Mouse (Mus musculus) neural tube, embryonic 11.5 days (tissue): ENCODE data around the gene Cd300lg. TPM values are rescaled to one million over a fixed set of nuclear protein-coding genes. Genes with fewer than 3 reads are reported as not detected.
A peak's percentile ranks its signal among the peaks of the same experiment; 100 is the strongest.

Experiments
- ATAC-seq: fragments of 200-750 bp; cut with Nextera tagmentation; 2 replicates; pipeline ENCODE4 v1.8.0; 2017; ENCODE audit warnings: moderate number of reproducible peaks, mild to moderate bottlenecking, moderate TSS enrichment, moderate library complexity; ENCODE audit not compliant: insufficient read depth, low FRiP score, low TSS enrichment
- DNase-seq: peaks from one replicate; pipeline ENCODE4 v3.0.0-alpha.2; 2015; ENCODE audit warnings: low spot score
- H3K27ac ChIP-seq: fragments of 300-500 bp; sonication (generic); 2 replicates; pipeline ENCODE4 v1.5.1; 2014; ENCODE audit warnings: low read depth, mild to moderate bottlenecking, low read length
- H3K27me3 ChIP-seq: fragments of 300-500 bp; sonication (generic); 2 replicates; pipeline ENCODE4 v1.6.1; 2014; ENCODE audit warnings: mild to moderate bottlenecking, low read length, mixed read lengths; ENCODE audit not compliant: control insufficient read depth, insufficient read depth
- H3K36me3 ChIP-seq: fragments of 300-500 bp; sonication (generic); 2 replicates; pipeline ENCODE4 v1.6.1; 2014; ENCODE audit warnings: mild to moderate bottlenecking, low read length, moderate library complexity, mixed read lengths; ENCODE audit not compliant: control insufficient read depth, insufficient read depth
- H3K4me1 ChIP-seq: fragments of 300-500 bp; sonication (generic); 2 replicates; pipeline ENCODE4 v1.6.1; 2014; ENCODE audit warnings: low read length, mixed read lengths; ENCODE audit not compliant: control insufficient read depth, insufficient read depth
- H3K4me2 ChIP-seq: fragments of 300-500 bp; sonication (generic); 2 replicates; pipeline ENCODE4 v1.6.1; 2014; ENCODE audit warnings: low read depth, mild to moderate bottlenecking, moderate library complexity
- H3K4me3 ChIP-seq: fragments of 300-500 bp; sonication (generic); 2 replicates; pipeline ENCODE4 v1.5.1; 2014; ENCODE audit warnings: low read depth, low read length
- H3K9ac ChIP-seq: fragments of 300-500 bp; sonication (generic); 2 replicates; pipeline ENCODE4 v1.6.1; 2014; ENCODE audit warnings: mild to moderate bottlenecking, low read length
- H3K9me3 ChIP-seq: fragments of 300-500 bp; sonication (generic); 2 replicates; pipeline ENCODE4 v1.6.1; 2016; ENCODE audit warnings: low read length; ENCODE audit not compliant: control insufficient read depth
- WGBS: fragments of 180-500 bp; shearing (Covaris S2); extraction: QIAGEN DNeasy Blood & Tissue Kit; methylation state at CpG from one replicate; pipeline ENCODE4 v1.1.7; 2014; 5-methylcytosine and 5-hydroxymethylcytosine counted together
- polyA plus RNA-seq: library from polyadenylated mRNA; unstranded; fragments of >200 nt; fragmentation: Nextera tagmentation; extraction: Ambion mirVana; gene quantifications from 2 replicates; pipeline ENCODE4 v1.2.1, GENCODE M21; 2014

Gene Cd300lg
- polyA plus RNA-seq, 1 experiment from 2014 or later = 0.12 TPM

DNA sequence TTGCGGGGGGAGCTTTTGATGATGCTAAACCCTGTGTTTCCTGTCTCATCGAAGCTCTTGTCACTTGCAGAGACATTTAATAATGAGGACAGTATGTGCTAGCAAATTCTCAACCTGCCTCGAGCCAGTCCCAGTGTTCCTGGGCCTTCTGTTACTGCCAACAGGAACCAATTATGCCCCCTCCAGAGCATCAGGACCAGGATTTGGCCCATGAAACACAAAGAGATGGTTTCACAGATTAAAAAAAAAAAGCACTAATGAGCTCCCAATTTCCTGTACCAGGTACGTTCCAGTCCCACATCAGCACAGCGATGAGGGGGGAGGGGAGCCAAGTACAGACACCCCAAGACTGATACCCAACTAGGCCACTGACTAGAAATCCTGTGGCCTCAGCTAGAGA lies 20.1 kb upstream of the Cd300lg start:
- WGBS = 89% methylated on average over 5 of the region's 5 CpGs
- peaks cover 20% of the 10 kb centered on the region for H3K4me1 ChIP-seq
- ATAC-seq = no peak
- H3K4me3 ChIP-seq = no peak overlapping the region
- no peaks in the 10 kb centered on the region for H3K27me3 ChIP-seq
- no peak overlapping the region for H3K27ac ChIP-seq
- H3K9me3 ChIP-seq = no peaks in the 10 kb centered on the region
- no peak overlapping the region for H3K9ac ChIP-seq
- H3K36me3 ChIP-seq = 0 out of 2 replicates have a peak, but pooled peaks cover 3% of the 10 kb centered on the region
- no peak for DNase-seq
- H3K4me2 ChIP-seq = no peak overlapping the region

DNA sequence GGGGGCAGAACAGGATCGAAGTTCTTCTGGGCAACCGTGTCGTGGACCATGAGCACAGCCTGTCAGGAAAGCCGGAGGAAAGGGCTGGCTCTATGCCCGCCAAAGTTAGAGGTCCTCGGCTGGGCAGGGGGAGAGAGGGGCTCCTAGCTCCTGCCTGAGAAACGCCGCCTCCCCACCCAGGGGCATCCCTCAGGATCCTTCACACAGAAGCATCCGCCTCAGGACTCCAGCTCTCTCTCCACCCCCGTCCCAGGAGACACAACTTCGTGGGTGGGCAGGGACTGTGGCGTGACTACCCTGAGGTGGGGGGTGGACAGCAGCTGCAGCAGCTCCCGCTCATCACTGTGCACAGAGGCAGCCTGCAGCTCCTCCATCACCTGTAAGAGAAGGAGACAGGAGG lies 17.9 kb upstream of the Cd300lg start:
- Histone ChIP-seq H3K9ac (no peak overlapping the region; the same call in 1 of the 2 replicates), H3K36me3 (no peaks in the 10 kb centered on the region), H3K27ac (no peak overlapping the region), H3K9me3 (no peaks in the 10 kb centered on the region), H3K4me2 (no peak overlapping the region), H3K4me1 (peaks cover 29% of the 10 kb centered on the region), H3K27me3 (no peaks in the 10 kb centered on the region), H3K4me3 (no peak overlapping the region)
- no peak for DNase-seq
- 85% methylated on average over 13 of the region's 13 CpGs for WGBS
- ATAC-seq = no peak

GRCm38 (mm10) chr11:102024084-102024758 lies 17.1 kb upstream of the Cd300lg start:
- Histone ChIP-seq H3K4me3 (no peak overlapping the region), H3K4me1 (peaks cover 29% of the 10 kb centered on the region), H3K27me3 (no peaks in the 10 kb centered on the region), H3K9ac (no peak overlapping the region), H3K36me3 (no peaks in the 10 kb centered on the region), H3K27ac (no peak overlapping the region), H3K4me2 (no peak overlapping the region), H3K9me3 (no peaks in the 10 kb centered on the region)
- WGBS = 86% methylated on average over 6 of the region's 6 CpGs
- DNase-seq (no peak), ATAC-seq (no peak)

GRCm38 (mm10) chr11:102024875-102025274 lies 16.4 kb upstream of the Cd300lg start:
- WGBS = 88% methylated on average over 4 of the region's 4 CpGs
- Histone ChIP-seq H3K4me2 (peak overlapping the region; percentile 88; the same call in 1 of the 2 replicates), H3K27me3 (no peaks in the 10 kb centered on the region), H3K36me3 (no peaks in the 10 kb centered on the region), H3K4me3 (no peak overlapping the region), H3K9ac (no peak overlapping the region), H3K4me1 (peaks cover 29% of the 10 kb centered on the region), H3K27ac (no peak overlapping the region), H3K9me3 (no peaks in the 10 kb centered on the region)
- DNase-seq (no peak), ATAC-seq (no peak)

DNA sequence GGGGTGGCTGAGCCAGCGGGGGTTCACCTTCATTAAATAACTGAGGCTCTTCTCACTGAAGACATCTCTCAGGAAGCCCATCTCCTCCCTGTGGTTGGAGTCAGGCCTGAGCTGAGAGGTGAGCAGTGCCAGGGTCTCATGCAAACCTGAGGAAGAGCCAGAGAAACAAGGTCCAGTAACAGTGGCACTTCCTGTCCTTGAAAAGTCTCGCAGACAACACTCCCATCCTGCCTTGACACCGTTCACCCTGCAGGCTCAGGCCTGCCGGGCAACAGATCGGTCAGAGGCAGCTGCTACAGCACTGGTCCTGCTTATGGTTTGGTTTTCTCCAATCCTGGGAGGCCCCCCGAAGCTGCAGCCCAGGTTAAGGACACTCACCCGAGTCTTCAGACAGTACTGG lies 16.0 kb upstream of the Cd300lg start:
- WGBS = 37% methylated on average over 7 of the region's 7 CpGs
- Histone ChIP-seq H3K4me1 (peaks cover 29% of the 10 kb centered on the region), H3K36me3 (no peaks in the 10 kb centered on the region), H3K4me2 (peak overlapping the region; percentile 88), H3K4me3 (peak overlapping the region; percentile 50; the same call in 1 of the 2 replicates), H3K9me3 (no peaks in the 10 kb centered on the region), H3K27me3 (no peaks in the 10 kb centered on the region), H3K9ac (peak overlapping the region; percentile 37), H3K27ac (no peak overlapping the region)
- ATAC-seq = no peak
- DNase-seq = no peak

- ATAC-seq (peak; percentile 39), DNase-seq (no peak)
- H3K4me3 ChIP-seq = peak overlapping the region; percentile 50
- peak overlapping the region; percentile 95 for H3K27ac ChIP-seq
- no peaks in the 10 kb centered on the region for H3K36me3 ChIP-seq
- peak overlapping the region; percentile 88 for H3K4me2 ChIP-seq
- H3K27me3 ChIP-seq = no peaks in the 10 kb centered on the region
- H3K9me3 ChIP-seq = no peaks in the 10 kb centered on the region
- H3K4me1 ChIP-seq = peaks cover 29% of the 10 kb centered on the region
- H3K9ac ChIP-seq = peak overlapping the region; percentile 76
- WGBS = 1% methylated on average over 23 of the region's 23 CpGs
Observed at GRCm38 (mm10) chr11:102025991-102026660, 15.2 kb upstream of the Cd300lg start.

DNA sequence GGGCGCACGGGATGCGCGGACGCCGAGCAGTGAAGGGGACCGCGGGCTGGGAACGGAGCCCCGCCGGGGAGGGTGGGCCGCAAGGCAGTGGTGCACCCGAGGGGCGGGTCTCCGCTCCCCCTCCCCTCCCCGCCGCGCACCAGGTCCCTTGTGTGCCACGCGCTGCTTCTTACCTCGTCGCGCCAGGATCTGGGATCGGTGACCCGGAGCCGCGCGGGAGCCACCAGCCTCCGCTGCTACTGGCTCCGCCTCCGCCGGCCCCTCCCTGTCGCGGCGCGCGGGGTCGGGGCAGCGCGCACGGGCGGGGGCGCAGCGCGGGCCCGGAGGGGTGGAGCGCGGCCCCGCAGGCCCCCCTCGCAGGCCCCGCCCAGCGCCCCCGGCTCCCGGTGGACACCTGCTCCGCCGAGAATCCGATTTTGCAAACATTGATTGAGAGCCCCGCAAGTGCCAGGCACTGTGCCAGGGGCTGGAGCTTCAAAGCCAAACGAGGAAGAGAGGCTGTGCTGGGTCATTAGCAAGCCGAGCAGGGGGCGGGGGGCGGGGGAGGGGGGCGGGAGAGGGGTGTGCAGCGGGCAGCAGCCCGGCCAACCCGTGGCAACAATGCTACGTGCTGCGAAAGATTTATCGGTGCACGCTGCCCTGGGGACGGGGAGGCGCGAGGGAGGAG lies 14.5 kb upstream of the Cd300lg start:
- Histone ChIP-seq H3K27ac (peak overlapping the region; percentile 95), H3K4me2 (peak overlapping the region; percentile 88), H3K9me3 (no peaks in the 10 kb centered on the region), H3K4me1 (peaks cover 29% of the 10 kb centered on the region), H3K9ac (peak overlapping the region; percentile 76), H3K36me3 (no peaks in the 10 kb centered on the region), H3K27me3 (no peaks in the 10 kb centered on the region), H3K4me3 (peak overlapping the region; percentile 50)
- 1% methylated on average over 44 of the region's 73 CpGs for WGBS
- ATAC-seq (peak; percentile 89), DNase-seq (peak; percentile 89)

- peak overlapping the region; percentile 47; the same call in 1 of the 2 replicates for H3K9ac ChIP-seq
- peak overlapping the region; percentile 95 for H3K27ac ChIP-seq
- WGBS = 3% methylated on average over 12 of the region's 12 CpGs
- DNase-seq (no peak), ATAC-seq (no peak; the same call in 1 of the 2 replicates)
- H3K4me1 ChIP-seq = peaks cover 29% of the 10 kb centered on the region
- no peaks in the 10 kb centered on the region for H3K27me3 ChIP-seq
- no peaks in the 10 kb centered on the region for H3K36me3 ChIP-seq
- no peaks in the 10 kb centered on the region for H3K9me3 ChIP-seq
- H3K4me2 ChIP-seq = peak overlapping the region; percentile 88
- peak overlapping the region; percentile 50 for H3K4me3 ChIP-seq
Observed at GRCm38 (mm10) chr11:102027361-102028017, 13.8 kb upstream of the Cd300lg start.
